Mouse (Mus musculus) lung, postnatal 0 days (tissue): ENCODE measurements at regions not wholly inside any gene's neighbourhood (a gene's known extent, or its start where the extent isn't known, plus 50 kb on each side); places are given as distances from the start of the nearest gene placed in this dataset.

ENCODE experiments used
- CTCF ChIP-seq: IDR thresholded peaks from 2 replicates; pipeline ENCODE4 v1.5.1; 2016; ENCODE audit warnings: antibody characterized with exemption, mild to moderate bottlenecking
- EP300 ChIP-seq: IDR thresholded peaks from 2 replicates; pipeline ENCODE4 v1.6.1; 2016; ENCODE audit warnings: antibody characterized with exemption, mild to moderate bottlenecking, control low read depth

DNA sequence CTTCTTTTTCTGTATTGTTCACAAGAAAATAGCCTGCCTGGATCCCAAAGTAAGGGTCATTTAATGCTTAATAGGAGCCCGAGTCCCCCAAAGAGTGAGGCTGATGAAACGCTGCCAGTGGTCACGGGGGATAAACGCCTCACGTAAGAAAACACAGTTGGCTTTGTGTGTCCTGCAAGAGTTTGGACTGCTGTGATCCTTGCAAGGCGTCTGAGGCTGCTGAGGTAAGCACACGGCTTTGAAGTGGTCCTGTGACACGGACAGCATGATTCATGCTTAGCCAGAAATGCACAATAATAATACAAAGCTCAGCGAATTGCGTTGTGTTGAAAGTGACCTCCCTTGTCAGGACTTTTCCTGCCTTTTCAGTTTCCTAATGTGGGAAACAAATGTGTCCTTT lies 158.8 kb downstream of the Lyplal1 start:
- TF ChIP-seq CTCF, result no peak
- TF ChIP-seq EP300, result no peak
